Mouse (Mus musculus) thymus, postnatal 10 days (tissue): Measurements from ENCODE around the gene Cdh19.

Source experiments
- DNase-seq, 2 experiments: peaks; one replicate each; pipeline ENCODE4 v3.0.0; 2021; ENCODE audit warnings: low spot score in 2 of 2

The Cdh19 gene

GRCm38 (mm10) chr1:110977484-110977883 is at the start of gene Cdh19:
TSS of gene Cdh19 (minus strand) at chr1:110977584.
- no peak for DNase-seq

- DNase-seq = no peak
Observed at GRCm38 (mm10) chr1:111020434-111021060, 43.2 kb upstream of the Cdh19 start.

GRCm38 (mm10) chr1:111017640-111018039 is 40.3 kb upstream of the Cdh19 start:
- DNase-seq = no peak

- DNase-seq = no peak
Observed at GRCm38 (mm10) chr1:110989824-110990223, 12.4 kb upstream of the Cdh19 start.

GRCm38 (mm10) chr1:110969201-110969600 is 8.2 kb downstream of the Cdh19 start:
- DNase-seq = no peak

- DNase-seq = no peak
Observed at GRCm38 (mm10) chr1:110909752-110910151, 67.6 kb downstream of the Cdh19 start.

- no peak for DNase-seq
Observed at GRCm38 (mm10) chr1:110909218-110909617, 68.2 kb downstream of the Cdh19 start.

GRCm38 (mm10) chr1:110904266-110904665 is 73.1 kb downstream of the Cdh19 start:
- no peak for DNase-seq
